Mouse (Mus musculus): ENCODE measurements at regions not wholly inside any gene's neighbourhood (a gene's known extent, or its start where the extent isn't known, plus 50 kb on each side); places are given as distances from the start of the nearest gene placed in this dataset.

GRCm38 (mm10) chr2:103888023-103888422, 69.8 kb upstream of the Lmo2 start:
- TF ChIP-seq CTCF (IDR thresholded peaks at IDR 0.05; ENCODE audit: borderline replicate concordance, insufficient read depth, low read length) (no peak), POLR2A (IDR thresholded peaks at IDR 0.05; ENCODE audit: low read depth, low read length) (no peak)
